Mouse (Mus musculus) limb, embryonic 14.5 days (tissue): Measurements from ENCODE around the gene Hbs1l. TPM values are rescaled to one million over a fixed set of nuclear protein-coding genes. Genes with fewer than 3 reads are reported as not detected.

Experiments
- ATAC-seq: fragments of 200-750 bp; cut with Nextera tagmentation; 2 replicates; pipeline ENCODE4 v1.8.0; 2017; ENCODE audit warnings: low read depth, moderate number of reproducible peaks, moderate TSS enrichment; ENCODE audit not compliant: low FRiP score
- DNase-seq: peaks from one replicate; pipeline ENCODE4 v3.0.0-alpha.2; 2015; ENCODE audit warnings: low spot score
- H3K27ac ChIP-seq: fragments of 300-500 bp; sonication (generic); replicated peaks from 2 replicates; pipeline ENCODE4 v1.5.1; 2014; ENCODE audit warnings: low read depth, mild to moderate bottlenecking, low read length, moderate library complexity, mixed read lengths
- H3K27me3 ChIP-seq: fragments of 300-500 bp; sonication (generic); 2 replicates; pipeline ENCODE4 v1.6.1; 2014; ENCODE audit warnings: low read length, mixed read lengths; ENCODE audit not compliant: control insufficient read depth, insufficient read depth
- H3K36me3 ChIP-seq: fragments of 300-500 bp; sonication (generic); 2 replicates; pipeline ENCODE4 v1.6.1; 2014; ENCODE audit warnings: mild to moderate bottlenecking, low read length, moderate library complexity, mixed read lengths; ENCODE audit not compliant: control insufficient read depth, insufficient read depth
- H3K4me1 ChIP-seq: fragments of 300-500 bp; sonication (generic); 2 replicates; pipeline ENCODE4 v1.6.1; 2014; ENCODE audit warnings: antibody characterized with exemption, low read length, mixed read lengths; ENCODE audit not compliant: control insufficient read depth, insufficient read depth
- H3K4me2 ChIP-seq: fragments of 300-500 bp; sonication (generic); replicated peaks from 2 replicates; pipeline ENCODE4 v1.6.1; 2014; ENCODE audit warnings: low read depth, mild to moderate bottlenecking, low read length, moderate library complexity; ENCODE audit not compliant: severe bottlenecking
- H3K4me3 ChIP-seq: fragments of 300-500 bp; sonication (generic); replicated peaks from 2 replicates; pipeline ENCODE4 v1.5.1; 2014; ENCODE audit warnings: low read length
- H3K9ac ChIP-seq: fragments of 300-500 bp; sonication (generic); 2 replicates; pipeline ENCODE4 v1.6.1; 2014; ENCODE audit warnings: mild to moderate bottlenecking, low read depth, low read length, moderate library complexity; ENCODE audit not compliant: severe bottlenecking
- H3K9me3 ChIP-seq: fragments of 300-500 bp; sonication (generic); 2 replicates; pipeline ENCODE4 v1.6.1; 2016; ENCODE audit warnings: low read length; ENCODE audit not compliant: control insufficient read depth
- POLR2A ChIP-seq: fragments of 200-500 bp; IDR thresholded peaks from 2 replicates; pipeline ENCODE4 v1.8.0; 2012; ENCODE audit warnings: inconsistent platforms, mild to moderate bottlenecking, moderate library complexity, borderline replicate concordance; ENCODE audit not compliant: insufficient read depth, insufficient read length; ENCODE audit errors: extremely low read depth
- WGBS: fragments of 180-500 bp; shearing (Covaris S2); extraction: QIAGEN DNeasy Blood & Tissue Kit; methylation state at CpG from one replicate; pipeline ENCODE4 v1.1.7; 2014; 5-methylcytosine and 5-hydroxymethylcytosine counted together
- polyA plus RNA-seq, 2 experiments: library from polyadenylated mRNA; depleted of rRNA in 1 of 2; stranded (reverse) in 1 of 2; unstranded in 1 of 2; fragments of >200 nt; fragmentation: Nextera tagmentation in 1 of 2; extraction: Ambion mirVana in 1 of 2; gene quantifications; 2 replicates each; pipeline versions ENCODE4 v1.2.1 to v1.2.3; 2012 to 2014

Hbs1l gene
- polyA plus RNA-seq, 2 experiments: 46.0 to 85.4 TPM

GRCm38 (mm10) chr10:21295397-21295758 lies 401 bp upstream of the Hbs1l start:
- Histone ChIP-seq H3K9me3 (no peaks in the 10 kb centered on the region), H3K9ac (peak overlapping the region; percentile 87; the same call in 1 of the 2 replicates), H3K27ac (no peak overlapping the region), H3K4me3 (peak overlapping the region; percentile 93), H3K4me2 (peak overlapping the region; percentile 39), H3K27me3 (no peaks in the 10 kb centered on the region), H3K36me3 (peaks cover 9% of the 10 kb centered on the region), H3K4me1 (peaks cover 11% of the 10 kb centered on the region)
- 40% methylated on average over 4 of the region's 4 CpGs for WGBS
- DNase-seq (no peak), ATAC-seq (no peak)
- TF ChIP-seq POLR2A: no peak

GRCm38 (mm10) chr10:21298972-21299371 lies 3.2 kb downstream of the Hbs1l start:
- H3K9ac ChIP-seq: no peak overlapping the region
- H3K4me1 ChIP-seq: peaks cover 11% of the 10 kb centered on the region
- H3K4me2 ChIP-seq: no peak overlapping the region
- peaks cover 29% of the 10 kb centered on the region for H3K36me3 ChIP-seq
- no peaks in the 10 kb centered on the region for H3K9me3 ChIP-seq
- WGBS: 93% methylated on average over 2 of the region's 2 CpGs
- no peak for TF ChIP-seq POLR2A
- H3K27ac ChIP-seq: no peak overlapping the region
- no peaks in the 10 kb centered on the region for H3K27me3 ChIP-seq
- DNase-seq: no peak
- no peak for ATAC-seq
- H3K4me3 ChIP-seq: no peak overlapping the region

GRCm38 (mm10) chr10:21301822-21302221 lies 6.0 kb downstream of the Hbs1l start:
- Histone ChIP-seq H3K4me3 (no peak overlapping the region), H3K27ac (no peak overlapping the region), H3K36me3 (peaks cover 49% of the 10 kb centered on the region), H3K4me1 (peaks cover 8% of the 10 kb centered on the region), H3K9me3 (no peaks in the 10 kb centered on the region), H3K4me2 (no peak overlapping the region), H3K9ac (no peak overlapping the region), H3K27me3 (no peaks in the 10 kb centered on the region)
- no peak for ATAC-seq
- TF ChIP-seq POLR2A: no peak
- no peak for DNase-seq
- WGBS: 94% methylated on average over 7 of the region's 7 CpGs

GRCm38 (mm10) chr10:21304672-21305632 lies 9.2 kb downstream of the Hbs1l start:
- no peaks in the 10 kb centered on the region for H3K9me3 ChIP-seq
- ATAC-seq (no peak), DNase-seq (peak; percentile 22)
- no peak overlapping the region for H3K4me3 ChIP-seq
- WGBS: 65% methylated on average over 11 of the region's 11 CpGs
- no peak overlapping the region for H3K27ac ChIP-seq
- no peak overlapping the region for H3K9ac ChIP-seq
- peaks cover 51% of the 10 kb centered on the region for H3K36me3 ChIP-seq
- H3K4me2 ChIP-seq: no peak overlapping the region
- H3K27me3 ChIP-seq: no peaks in the 10 kb centered on the region
- no peak for TF ChIP-seq POLR2A
- H3K4me1 ChIP-seq: no peaks in the 10 kb centered on the region

GRCm38 (mm10) chr10:21313732-21314131 lies 18.0 kb downstream of the Hbs1l start:
- Histone ChIP-seq H3K36me3 (peaks cover 13% of the 10 kb centered on the region; the same call in 1 of the 2 replicates), H3K4me2 (no peak overlapping the region), H3K4me1 (no peaks in the 10 kb centered on the region), H3K4me3 (no peak overlapping the region), H3K9ac (no peak overlapping the region), H3K27me3 (no peaks in the 10 kb centered on the region), H3K27ac (no peak overlapping the region), H3K9me3 (no peaks in the 10 kb centered on the region)
- ATAC-seq (no peak), DNase-seq (peak; percentile 13)
- TF ChIP-seq POLR2A: no peak
- 82% methylated on average over 4 of the region's 4 CpGs for WGBS
